Mouse (Mus musculus): ENCODE measurements around the gene Tsga10ip. TPM values are rescaled to one million over a fixed set of nuclear protein-coding genes. Genes with fewer than 3 reads are reported as not detected.

Gene Tsga10ip
- polyA plus RNA-seq, 1 experiment from 2014 or later = 0.44 TPM

- Histone ChIP-seq H3K27ac (replicated peaks) (no peak overlapping the region), H3K9ac (ENCODE audit: low read length) (no peak overlapping the region), H3K9me3 (ENCODE audit: control insufficient read depth, low read length) (no peaks in the 10 kb centered on the region), H3K36me3 (ENCODE audit: control insufficient read depth, insufficient read depth, low read length) (no peaks in the 10 kb centered on the region), H3K27me3 (ENCODE audit: control insufficient read depth, insufficient read depth, low read length) (no peaks in the 10 kb centered on the region), H3K4me2 (replicated peaks; ENCODE audit: low read depth) (no peak overlapping the region), H3K4me1 (replicated peaks; ENCODE audit: control insufficient read depth, insufficient read depth) (peaks cover 4% of the 10 kb centered on the region), H3K4me3 (ENCODE audit: low read depth, low read length) (no peak overlapping the region)
- 36% methylated on average over 4 of the region's 4 CpGs for WGBS
- ATAC-seq (ENCODE audit: low FRiP score, low TSS enrichment) = peak; percentile 23; the same call in 1 of the 2 replicates
- TF ChIP-seq CTCF (IDR thresholded peaks at IDR 0.05; ENCODE audit: low read depth) (no peak), EP300 (optimal IDR thresholded peaks at IDR 0.05) (no peak)
- no peak for DNase-seq (ENCODE audit: low spot score)
Measured at GRCm38 (mm10) chr19:5431911-5432464, 29.7 kb upstream of the Tsga10ip start.

DNA sequence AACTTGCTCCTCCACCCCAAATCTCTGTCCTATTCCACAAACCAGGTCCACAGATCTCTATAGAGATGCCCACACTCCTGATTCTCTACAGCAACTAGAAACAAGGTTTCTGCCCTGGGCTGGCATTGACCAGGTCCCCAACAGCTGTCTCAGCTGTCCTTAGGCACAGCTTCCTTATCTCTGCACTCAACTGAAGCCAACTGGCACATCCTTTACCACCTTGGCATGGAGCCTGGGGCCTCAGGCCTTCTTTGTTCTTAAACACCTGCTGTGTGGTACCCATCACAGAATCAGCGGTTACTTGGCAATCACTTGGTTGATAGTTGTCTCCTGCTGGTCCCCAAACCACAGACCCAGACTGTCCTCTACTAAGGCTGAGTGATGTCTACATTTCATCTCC lies 28.1 kb upstream of the Tsga10ip start:
- Histone ChIP-seq H3K36me3 (ENCODE audit: control insufficient read depth, insufficient read depth, low read length) (no peaks in the 10 kb centered on the region), H3K27me3 (ENCODE audit: control insufficient read depth, insufficient read depth, low read length) (no peaks in the 10 kb centered on the region), H3K4me3 (ENCODE audit: low read depth, low read length) (no peak overlapping the region), H3K4me2 (replicated peaks; ENCODE audit: low read depth) (no peak overlapping the region), H3K9ac (ENCODE audit: low read length) (no peak overlapping the region), H3K4me1 (replicated peaks; ENCODE audit: control insufficient read depth, insufficient read depth) (peaks cover 9% of the 10 kb centered on the region), H3K27ac (replicated peaks) (no peak overlapping the region), H3K9me3 (ENCODE audit: control insufficient read depth, low read length) (no peaks in the 10 kb centered on the region)
- ATAC-seq (ENCODE audit: low FRiP score, low TSS enrichment) (no peak), DNase-seq (ENCODE audit: low spot score) (no peak)
- TF ChIP-seq EP300 (optimal IDR thresholded peaks at IDR 0.05) = no peak
- TF ChIP-seq CTCF (IDR thresholded peaks at IDR 0.05; ENCODE audit: low read depth) = no peak
- 84% methylated on average over 1 of the region's 1 CpGs for WGBS

- Histone ChIP-seq H3K9ac (ENCODE audit: low read length) (no peak overlapping the region), H3K4me2 (replicated peaks; ENCODE audit: low read depth) (no peak overlapping the region), H3K27ac (replicated peaks) (peak overlapping the region; percentile 25; the same call in 1 of the 2 replicates), H3K27me3 (ENCODE audit: control insufficient read depth, insufficient read depth, low read length) (no peaks in the 10 kb centered on the region), H3K4me3 (ENCODE audit: low read depth, low read length) (no peak overlapping the region), H3K9me3 (ENCODE audit: control insufficient read depth, low read length) (no peaks in the 10 kb centered on the region), H3K36me3 (ENCODE audit: control insufficient read depth, insufficient read depth, low read length) (no peaks in the 10 kb centered on the region), H3K4me1 (replicated peaks; ENCODE audit: control insufficient read depth, insufficient read depth) (peaks cover 9% of the 10 kb centered on the region)
- WGBS = 56% methylated on average over 8 of the region's 8 CpGs
- peak; percentile 54 for DNase-seq (ENCODE audit: low spot score)
- TF ChIP-seq EP300 (optimal IDR thresholded peaks at IDR 0.05) (no peak), CTCF (IDR thresholded peaks at IDR 0.05; ENCODE audit: low read depth) (no peak)
- ATAC-seq (ENCODE audit: low FRiP score, low TSS enrichment) = no peak
Measured at GRCm38 (mm10) chr19:5429806-5430205, 27.5 kb upstream of the Tsga10ip start.

DNA sequence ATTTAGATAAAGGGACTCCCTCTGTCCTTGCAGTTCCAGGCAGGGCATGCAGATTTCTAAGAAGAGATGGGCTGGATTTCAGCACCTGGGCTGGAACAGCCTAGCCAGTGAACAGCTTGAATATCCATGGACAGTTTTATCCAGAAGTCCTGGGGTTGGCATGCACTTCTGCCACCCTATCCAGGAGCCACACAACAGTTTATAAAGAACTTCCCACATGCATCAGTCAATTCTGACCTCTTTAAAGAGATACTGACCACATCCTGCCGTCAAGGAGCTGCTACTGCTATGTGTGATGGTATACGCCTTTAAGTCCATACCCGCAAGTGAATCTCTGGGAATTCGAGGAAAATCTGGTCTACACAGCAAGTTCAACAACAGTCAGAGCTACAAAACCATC lies 26.9 kb upstream of the Tsga10ip start:
- H3K9me3 ChIP-seq (ENCODE audit: control insufficient read depth, low read length) = no peaks in the 10 kb centered on the region
- no peak overlapping the region for H3K4me2 ChIP-seq (replicated peaks; ENCODE audit: low read depth)
- TF ChIP-seq EP300 (optimal IDR thresholded peaks at IDR 0.05) = no peak
- no peak for TF ChIP-seq CTCF (IDR thresholded peaks at IDR 0.05; ENCODE audit: low read depth)
- DNase-seq (ENCODE audit: low spot score) (no peak), ATAC-seq (ENCODE audit: low FRiP score, low TSS enrichment) (no peak)
- H3K9ac ChIP-seq (ENCODE audit: low read length) = no peak overlapping the region
- peaks cover 9% of the 10 kb centered on the region for H3K4me1 ChIP-seq (replicated peaks; ENCODE audit: control insufficient read depth, insufficient read depth)
- no peak overlapping the region for H3K4me3 ChIP-seq (ENCODE audit: low read depth, low read length)
- H3K36me3 ChIP-seq (ENCODE audit: control insufficient read depth, insufficient read depth, low read length) = no peaks in the 10 kb centered on the region
- 76% methylated on average over 4 of the region's 4 CpGs for WGBS
- peak overlapping the region; percentile 25; the same call in 1 of the 2 replicates for H3K27ac ChIP-seq (replicated peaks)
- no peaks in the 10 kb centered on the region for H3K27me3 ChIP-seq (ENCODE audit: control insufficient read depth, insufficient read depth, low read length)

DNA sequence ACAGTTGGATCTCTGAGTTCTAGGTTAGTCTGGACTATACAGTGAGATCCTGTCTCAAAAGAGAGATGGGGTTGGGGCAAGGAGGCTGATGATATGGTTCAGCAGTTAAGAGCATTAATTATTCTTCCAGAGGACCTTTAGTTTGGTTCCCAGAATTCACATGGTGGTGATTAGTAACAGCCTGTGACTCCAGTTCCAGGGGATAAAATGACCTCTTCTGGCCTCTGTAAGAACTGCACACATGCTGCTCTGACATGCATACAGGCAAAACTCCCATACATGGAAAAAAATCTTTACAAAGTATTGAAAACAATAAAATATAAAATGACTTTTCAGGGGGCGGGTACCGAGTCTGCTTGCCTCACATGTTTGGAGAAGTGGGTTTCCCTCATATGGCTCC lies 25.8 kb upstream of the Tsga10ip start:
- DNase-seq (ENCODE audit: low spot score) (peak; percentile 45), ATAC-seq (ENCODE audit: low FRiP score, low TSS enrichment) (no peak)
- Histone ChIP-seq H3K36me3 (ENCODE audit: control insufficient read depth, insufficient read depth, low read length) (no peaks in the 10 kb centered on the region; the same call in 1 of the 2 replicates), H3K9me3 (ENCODE audit: control insufficient read depth, low read length) (no peaks in the 10 kb centered on the region), H3K4me2 (replicated peaks; ENCODE audit: low read depth) (no peak overlapping the region), H3K27ac (replicated peaks) (0 out of 2 replicates have a peak overlapping the region, but pooled peaks have one; percentile 35), H3K4me3 (ENCODE audit: low read depth, low read length) (no peak overlapping the region), H3K4me1 (replicated peaks; ENCODE audit: control insufficient read depth, insufficient read depth) (peaks cover 10% of the 10 kb centered on the region), H3K27me3 (ENCODE audit: control insufficient read depth, insufficient read depth, low read length) (no peaks in the 10 kb centered on the region), H3K9ac (ENCODE audit: low read length) (no peak overlapping the region)
- peak; percentile 73 for TF ChIP-seq CTCF (IDR thresholded peaks at IDR 0.05; ENCODE audit: low read depth)
- TF ChIP-seq EP300 (optimal IDR thresholded peaks at IDR 0.05) = no peak
- 65% methylated on average over 2 of the region's 2 CpGs for WGBS

DNA sequence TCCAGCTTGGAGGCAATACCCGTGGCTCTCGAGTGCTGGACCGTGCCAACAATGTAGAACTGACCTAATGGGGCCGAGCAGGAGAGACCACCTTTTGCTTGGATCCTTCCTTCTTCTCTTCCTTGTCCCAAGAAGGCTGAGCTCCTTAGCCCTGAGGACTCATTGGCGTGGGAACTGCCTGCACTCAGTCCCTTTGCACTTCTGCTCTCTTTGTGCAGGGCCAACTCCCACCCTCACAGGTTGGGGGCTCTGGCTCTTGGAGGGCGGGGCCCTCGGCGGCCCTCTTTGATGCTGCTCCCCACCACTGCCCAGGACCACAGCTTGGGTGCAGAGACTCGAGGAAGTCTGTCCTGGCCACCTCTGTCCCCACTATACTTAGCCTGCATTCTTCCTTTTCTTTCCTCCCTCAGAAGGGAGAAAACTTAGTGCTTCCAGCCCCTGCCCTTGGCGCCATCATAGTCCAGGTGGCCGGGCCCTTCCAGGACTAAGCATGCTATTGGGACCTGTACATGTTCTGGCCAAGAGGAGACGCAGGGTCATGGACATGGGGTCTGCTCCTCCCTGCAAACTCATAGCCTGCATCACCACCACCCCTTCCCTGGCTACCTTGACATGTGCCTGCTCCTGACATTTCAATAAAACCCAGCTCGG lies 24.4 kb upstream of the Tsga10ip start:
- no peak overlapping the region for H3K4me3 ChIP-seq (ENCODE audit: low read depth, low read length)
- 86% methylated on average over 13 of the region's 13 CpGs for WGBS
- no peak for TF ChIP-seq EP300 (optimal IDR thresholded peaks at IDR 0.05)
- no peak for TF ChIP-seq CTCF (IDR thresholded peaks at IDR 0.05; ENCODE audit: low read depth)
- H3K4me2 ChIP-seq (replicated peaks; ENCODE audit: low read depth) = no peak overlapping the region; the same call in 1 of the 2 replicates
- ATAC-seq (ENCODE audit: low FRiP score, low TSS enrichment) = no peak
- H3K27ac ChIP-seq (replicated peaks) = no peak overlapping the region
- H3K9ac ChIP-seq (ENCODE audit: low read length) = no peak overlapping the region
- H3K4me1 ChIP-seq (replicated peaks; ENCODE audit: control insufficient read depth, insufficient read depth) = peaks cover 10% of the 10 kb centered on the region
- no peaks in the 10 kb centered on the region for H3K9me3 ChIP-seq (ENCODE audit: control insufficient read depth, low read length)
- H3K27me3 ChIP-seq (ENCODE audit: control insufficient read depth, insufficient read depth, low read length) = no peaks in the 10 kb centered on the region
- H3K36me3 ChIP-seq (ENCODE audit: control insufficient read depth, insufficient read depth, low read length) = peaks cover 3% of the 10 kb centered on the region
- DNase-seq (ENCODE audit: low spot score) = no peak

Data from stomach, postnatal 0 days (tissue).